Mouse (Mus musculus): ENCODE data around the gene Gnai1.
"Not testable (repeated sequence)": the region's sequence is repeated elsewhere in the genome, so short reads cannot be mapped to it uniquely, and the experiment has no call there.

Gnai1 gene

DNA sequence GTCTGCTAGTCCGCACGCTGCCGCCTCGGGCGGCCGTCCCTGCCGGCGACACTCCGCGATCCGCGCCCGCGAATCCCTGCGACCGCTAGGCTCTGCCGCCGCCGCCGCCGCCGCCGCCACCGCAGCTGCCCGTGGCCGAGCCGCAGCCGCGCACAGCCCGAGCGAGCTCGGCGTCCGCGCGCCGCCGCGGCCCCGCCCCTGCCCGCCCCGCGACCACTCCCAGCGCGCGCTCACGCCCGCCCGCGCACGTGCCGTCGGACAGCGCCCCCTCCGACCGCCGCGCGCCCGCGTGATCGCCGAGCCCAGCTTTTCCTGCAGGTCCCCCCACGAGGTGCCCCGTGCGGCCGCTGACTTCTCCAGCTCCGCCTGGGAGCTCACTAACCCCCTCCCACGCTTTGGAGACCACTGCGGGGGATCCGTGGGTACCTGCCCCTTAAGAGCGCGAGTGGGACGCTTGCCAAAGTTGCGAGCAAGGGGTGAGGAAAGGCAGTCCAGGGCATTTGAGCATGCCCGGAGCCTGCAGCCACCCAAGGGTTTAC, at the start of gene Gnai1:
Gene Gnai1 (minus strand): TSS at position 75 of the 539 bp plus-strand sequence.
- DNase-seq (ENCODE audit: low read depth, low spot score), result peak; percentile 49

DNA sequence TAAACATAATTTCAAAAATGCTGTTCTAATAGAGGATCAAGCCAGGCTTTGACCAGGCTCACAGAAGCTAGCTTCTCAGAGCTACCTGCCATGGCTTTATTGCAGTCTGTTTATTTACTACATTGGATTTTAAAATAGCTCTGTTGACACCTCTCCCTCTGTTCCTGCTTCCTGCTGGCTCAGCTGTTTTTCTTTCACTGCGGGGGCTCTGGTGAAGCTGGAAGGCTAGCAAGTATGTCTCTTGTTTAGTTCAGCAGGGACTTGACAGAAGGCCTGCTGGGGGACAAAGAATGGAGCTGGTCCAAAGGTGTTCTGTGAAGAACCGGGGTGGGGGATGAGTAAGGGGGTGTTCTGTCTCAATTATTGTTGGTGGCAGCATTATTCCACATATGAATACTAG, 7.7 kb upstream of the Gnai1 start:
- DNase-seq (ENCODE audit: low read depth, low spot score), result no peak

DNA sequence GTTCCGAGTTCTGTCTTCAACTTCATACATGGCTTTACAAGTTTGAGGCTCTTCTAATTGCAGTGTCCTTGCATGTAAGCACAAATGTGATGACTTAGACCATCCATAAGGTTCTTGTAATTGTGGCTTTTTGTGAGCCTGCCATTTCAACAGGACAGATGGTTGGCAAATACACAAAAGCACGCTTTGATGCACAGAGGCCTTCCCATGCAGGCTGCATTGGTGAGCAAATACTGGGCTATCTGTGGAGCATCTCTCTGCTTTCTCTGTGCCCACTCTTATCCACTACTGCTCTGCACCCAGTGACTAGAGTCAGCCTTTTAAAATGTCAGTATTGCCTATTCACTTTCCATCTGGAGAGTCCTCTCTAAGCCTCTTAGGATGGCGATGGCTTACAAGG, 5.3 kb upstream of the Gnai1 start:
- DNase-seq (ENCODE audit: low read depth, low spot score), result no peak

DNA sequence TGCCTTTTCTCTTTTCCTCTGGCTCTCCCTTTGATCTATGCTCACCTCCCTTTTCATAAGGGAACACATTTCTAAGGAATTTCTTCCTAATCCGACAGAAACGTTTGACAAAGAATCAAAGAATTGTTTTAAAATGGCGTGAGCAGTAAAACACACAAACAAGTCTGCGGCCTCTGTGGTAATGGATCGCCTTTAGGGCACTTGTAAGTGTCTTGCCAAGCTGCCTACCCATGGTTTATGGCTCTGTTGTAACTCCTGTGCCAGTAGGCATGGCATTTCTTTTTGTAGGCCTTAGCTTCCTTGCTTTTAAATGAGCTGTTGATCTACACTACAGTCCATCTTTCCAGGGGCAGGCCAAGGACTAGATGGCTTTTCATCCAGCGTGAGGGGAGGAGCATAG, 801 bp upstream of the Gnai1 start:
- DNase-seq (ENCODE audit: low read depth, low spot score), result no peak

DNA sequence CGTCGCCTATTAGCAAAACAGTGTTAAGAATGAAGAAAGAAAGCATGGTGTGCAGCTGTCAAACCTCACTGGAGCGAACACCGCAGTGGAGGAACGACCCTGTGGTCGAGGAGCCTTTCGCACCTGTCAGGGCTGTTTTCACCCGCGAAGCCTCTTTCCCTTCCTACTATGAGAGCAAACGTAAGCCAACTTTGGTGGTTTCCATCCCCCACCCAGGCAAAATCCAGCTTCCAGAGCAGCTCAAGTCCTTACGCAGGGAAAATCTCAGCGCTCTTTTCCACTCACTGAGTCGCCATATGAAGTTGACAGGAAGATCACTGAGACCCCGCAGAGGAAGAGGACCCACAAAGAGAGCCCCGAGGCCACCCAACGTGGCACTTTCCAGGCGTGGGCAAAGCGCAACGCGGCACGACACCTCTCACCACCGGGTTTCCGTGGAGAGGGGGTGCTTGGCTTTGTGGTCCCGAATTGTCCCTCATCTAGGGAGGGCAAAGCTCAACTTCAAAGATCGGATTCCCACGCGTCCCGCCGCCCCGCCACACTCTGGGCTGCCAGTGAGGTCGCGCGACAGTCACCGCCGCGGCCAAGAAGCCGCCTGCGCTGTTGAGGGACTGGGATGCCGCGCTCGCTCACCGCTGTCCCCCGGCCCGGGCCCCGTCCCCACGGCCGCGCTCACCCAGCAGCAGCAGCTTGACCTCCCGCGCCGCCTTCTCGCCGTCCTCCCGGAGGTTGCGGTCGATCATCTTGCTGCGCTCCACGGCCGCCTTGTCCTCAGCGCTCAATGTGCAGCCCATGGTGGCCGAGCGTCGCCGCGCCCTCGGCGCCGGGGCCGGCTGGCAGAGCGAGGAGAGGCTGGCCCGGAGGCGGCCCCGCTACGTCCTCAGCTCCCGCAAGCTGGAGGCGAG, 527 bp downstream of the Gnai1 start:
- peak; percentile 30 for DNase-seq (ENCODE audit: low read depth, low spot score)

DNA sequence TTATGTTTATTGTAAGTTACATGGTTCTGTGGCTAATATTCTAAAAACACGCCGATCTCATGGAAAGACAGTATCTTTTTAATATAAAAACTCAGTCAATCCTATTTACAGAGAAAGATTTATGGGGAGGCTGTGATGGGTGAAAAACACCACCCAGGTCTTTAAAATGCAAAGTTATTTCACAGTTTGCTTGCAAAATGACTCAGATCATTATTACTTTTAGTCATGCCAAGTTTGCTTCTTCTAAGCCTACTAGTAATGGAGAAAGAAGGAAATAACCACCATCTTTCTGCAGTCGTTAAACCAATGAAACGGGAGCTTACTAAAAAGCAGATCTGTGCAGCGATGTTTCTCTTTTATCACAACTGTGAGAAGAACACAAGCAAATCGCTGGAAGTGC, 1.4 kb downstream of the Gnai1 start:
- no peak for DNase-seq (ENCODE audit: low read depth, low spot score)

DNA sequence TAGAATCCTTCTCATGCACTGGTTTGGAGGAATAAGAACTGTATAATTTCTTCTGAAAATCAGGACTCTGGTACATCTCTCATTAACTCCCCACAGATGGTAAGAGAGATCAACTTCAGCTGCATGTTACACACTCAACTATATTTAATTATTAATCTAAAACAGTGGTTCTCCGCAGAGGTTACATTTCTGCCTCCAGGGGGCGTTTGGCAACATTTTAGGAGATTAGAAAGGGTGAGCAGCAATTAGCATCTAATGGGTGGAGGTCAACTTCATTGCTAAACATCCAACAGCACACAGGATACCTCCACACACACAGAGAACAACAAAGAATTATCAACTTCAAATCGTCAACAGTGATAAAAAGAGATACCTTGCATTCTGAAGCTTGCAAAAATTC, 2.0 kb downstream of the Gnai1 start:
- DNase-seq (ENCODE audit: low read depth, low spot score), result no peak

DNA sequence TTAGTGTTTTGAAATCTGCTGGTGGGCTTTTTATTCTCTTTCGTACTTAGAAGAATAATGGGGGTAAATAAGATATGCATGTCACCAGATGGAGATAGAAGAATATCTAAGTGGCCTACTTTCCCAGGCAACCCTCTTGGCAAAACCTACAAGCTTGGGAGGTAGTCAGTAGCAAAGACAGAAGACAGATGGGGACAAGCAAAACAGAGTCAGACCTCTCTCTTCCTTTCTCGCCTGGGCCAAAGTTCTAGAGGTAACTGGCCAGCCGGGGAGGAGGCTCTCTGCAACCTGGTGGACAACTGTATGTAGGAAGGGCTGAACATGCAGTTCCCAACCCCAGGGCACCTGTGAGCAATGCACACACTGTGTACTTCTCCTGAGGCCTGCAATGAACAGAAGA, 12.9 kb downstream of the Gnai1 start:
- no peak for DNase-seq (ENCODE audit: low read depth, low spot score)

DNA sequence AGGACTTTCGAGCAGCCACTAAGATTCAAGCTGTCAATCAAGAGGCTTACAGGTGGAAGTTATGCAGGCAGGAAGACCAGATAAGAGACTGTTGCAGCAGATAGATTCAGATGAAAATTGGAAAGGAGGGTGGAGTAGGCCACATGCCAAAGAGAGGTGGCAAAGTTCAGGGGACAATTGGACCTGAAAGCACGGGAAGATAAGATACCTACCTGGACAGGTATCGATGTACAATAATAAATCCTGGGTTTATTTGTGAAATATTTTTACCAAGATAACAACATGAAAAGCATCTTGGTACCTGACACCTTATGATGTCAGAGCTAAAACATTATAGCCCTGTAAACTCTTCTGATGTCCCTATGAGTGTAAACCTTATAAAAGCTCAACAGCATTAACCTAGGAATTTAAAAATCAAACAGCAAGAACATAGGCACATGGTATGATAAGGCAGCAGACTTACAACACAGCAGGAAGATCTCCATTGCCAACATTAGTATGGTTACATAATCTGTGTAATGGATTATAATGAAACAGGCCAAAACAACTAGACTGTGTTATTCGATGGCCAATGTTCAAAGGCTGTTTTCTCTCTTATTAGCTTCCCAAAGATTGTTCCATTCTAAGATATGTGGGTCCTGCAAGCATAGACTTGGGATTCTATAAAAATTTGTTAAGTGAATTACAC, 16.6 kb downstream of the Gnai1 start:
- no peak for DNase-seq (ENCODE audit: low read depth, low spot score)

DNA sequence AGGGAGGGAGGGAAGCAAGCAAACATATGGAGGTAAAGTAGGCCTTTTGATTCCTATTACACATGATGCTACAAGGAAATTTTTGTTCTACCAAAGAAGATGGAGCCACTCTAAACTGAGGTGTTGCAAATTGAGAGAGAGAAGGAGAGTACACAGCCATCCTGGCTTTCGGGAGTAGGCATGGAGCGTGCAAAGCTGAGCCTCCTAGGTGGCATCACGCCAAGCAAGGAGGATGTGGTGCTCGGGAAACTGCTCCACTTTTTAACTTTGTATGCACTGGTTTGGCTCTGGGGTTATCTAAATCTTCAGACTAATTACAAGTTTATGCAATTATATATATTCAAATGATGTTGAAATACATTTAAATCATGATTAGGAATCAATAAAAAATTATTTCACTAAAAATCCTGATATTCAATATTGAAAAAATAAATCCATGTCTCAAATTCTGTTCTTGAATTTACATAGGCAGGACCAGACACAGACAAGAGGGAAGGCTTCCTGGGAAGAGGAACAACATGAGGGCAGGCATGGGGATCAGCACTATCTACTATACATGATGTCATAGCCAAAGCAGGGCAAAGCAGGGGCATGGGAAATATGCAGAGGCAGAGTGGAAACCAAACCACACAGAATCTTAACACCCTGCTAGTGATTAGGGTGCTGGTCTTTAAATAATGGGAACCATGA, 17.2 kb downstream of the Gnai1 start:
- DNase-seq (ENCODE audit: low read depth, low spot score), result no peak

DNA sequence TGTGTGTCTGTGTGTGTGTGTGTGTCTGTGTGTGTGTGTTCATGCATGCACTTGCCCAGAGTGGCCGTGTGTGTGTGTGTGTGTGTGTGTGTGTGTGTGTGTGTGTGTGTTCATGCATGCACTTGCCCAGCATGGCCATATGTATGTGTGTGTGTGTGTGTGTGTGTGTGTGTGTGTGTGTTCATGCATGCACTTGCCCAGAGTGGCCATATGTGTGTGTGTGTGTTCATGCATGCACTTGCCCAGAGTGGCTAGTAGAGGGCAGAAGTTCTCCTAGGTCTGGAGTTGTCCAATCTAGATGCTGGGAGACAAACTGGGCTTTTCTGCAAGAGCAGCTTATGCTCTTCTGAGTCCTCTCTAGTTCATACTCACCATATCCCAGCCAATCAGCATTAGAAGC, 18.3 kb downstream of the Gnai1 start:
- DNase-seq (ENCODE audit: low read depth, low spot score), result not testable (repeated sequence)

DNA sequence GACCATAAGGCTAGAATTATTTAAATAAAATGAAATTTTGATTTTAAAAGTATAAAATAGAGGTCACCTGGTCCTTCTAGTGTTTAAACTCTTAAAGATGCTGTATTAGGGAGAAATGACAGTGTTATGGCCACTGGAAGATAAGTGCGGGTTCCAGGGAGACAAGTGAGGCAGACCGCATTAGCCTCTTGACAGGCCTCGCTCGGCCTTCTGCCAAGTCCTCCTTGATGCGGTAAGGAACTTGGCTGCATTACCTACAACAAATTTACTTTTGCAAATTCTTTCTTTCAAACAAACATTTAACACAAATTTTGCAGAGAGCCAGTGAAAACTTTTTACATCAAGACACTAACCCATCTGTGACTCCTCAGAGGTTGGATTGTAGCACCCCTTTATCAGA, 27.9 kb downstream of the Gnai1 start:
- no peak for DNase-seq (ENCODE audit: low read depth, low spot score)

DNA sequence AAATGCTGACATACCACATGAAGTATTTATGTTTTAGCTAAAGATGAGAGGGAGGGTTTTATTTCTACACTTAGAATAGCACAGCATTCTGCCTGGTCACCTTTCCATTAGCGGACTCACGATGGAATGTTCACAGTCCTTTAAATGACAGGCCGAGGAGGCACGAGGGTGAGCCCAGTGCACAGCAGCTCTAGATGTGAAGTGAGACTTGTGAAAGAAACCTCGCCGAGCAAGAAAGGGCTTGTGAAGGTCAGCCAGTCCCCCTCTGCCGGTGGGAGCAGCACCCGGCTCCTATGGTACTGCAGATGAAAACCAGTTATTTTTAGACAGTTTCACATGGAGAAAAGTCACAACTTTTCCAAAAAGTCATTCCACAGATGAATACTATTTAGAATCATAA, 29.4 kb downstream of the Gnai1 start:
- no peak for DNase-seq (ENCODE audit: low read depth, low spot score)

DNA sequence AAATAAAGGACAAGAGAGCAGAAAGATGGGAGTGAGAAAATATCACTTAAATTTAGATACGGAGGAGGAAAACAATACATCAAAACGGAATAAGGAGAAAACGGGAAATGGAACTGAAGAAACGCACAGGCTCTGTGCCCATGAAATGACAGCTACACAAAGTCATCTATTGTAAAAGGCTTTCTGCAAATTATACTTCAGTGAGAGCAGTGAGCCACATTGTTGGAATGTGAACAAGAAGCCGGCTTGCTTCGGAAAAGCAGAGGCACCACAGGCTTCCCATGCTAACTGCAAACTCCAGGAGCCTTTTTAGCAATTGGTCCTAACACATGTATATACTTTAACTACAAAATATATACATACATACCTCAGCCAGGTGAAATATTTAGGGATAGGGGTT, 34.0 kb downstream of the Gnai1 start:
- DNase-seq (ENCODE audit: low read depth, low spot score), result no peak

DNA sequence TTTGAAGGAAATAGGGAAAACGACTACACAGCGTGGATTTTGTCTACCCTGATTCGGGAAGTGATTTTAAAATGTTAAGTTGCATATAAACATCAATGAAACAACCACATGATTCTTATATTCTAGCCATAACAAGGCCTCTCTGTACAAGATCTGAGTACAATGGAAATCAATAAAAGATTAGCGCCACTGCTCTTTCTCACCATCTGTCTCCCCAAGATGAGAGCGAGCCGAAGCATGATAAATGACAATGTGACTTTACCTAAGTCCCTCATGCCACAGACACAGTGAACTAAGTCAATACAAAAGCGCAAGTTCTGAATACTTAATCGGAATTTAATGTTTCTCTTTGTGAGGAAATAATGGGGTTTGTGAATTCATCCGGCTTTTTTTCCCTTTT, 36.6 kb downstream of the Gnai1 start:
- no peak for DNase-seq (ENCODE audit: low read depth, low spot score)

DNA sequence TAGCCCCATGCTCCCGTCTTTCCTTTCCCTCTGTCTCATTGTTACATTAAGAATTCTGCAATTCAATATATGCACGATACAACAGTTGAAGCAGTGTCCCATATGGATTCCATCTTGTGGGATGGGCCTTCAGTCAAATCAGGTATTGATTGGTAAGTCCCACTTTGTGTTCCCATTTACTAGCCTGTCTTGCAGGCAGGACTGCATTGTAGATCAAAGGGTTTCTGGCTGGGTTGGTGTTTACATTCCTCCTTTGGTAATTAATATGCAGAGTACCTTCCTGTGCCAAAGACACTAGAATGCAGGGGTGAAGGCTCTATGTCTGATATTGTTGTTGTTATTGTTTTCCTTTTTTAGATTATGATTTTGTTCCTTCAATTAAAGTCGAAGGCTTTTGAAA, 38.5 kb downstream of the Gnai1 start:
- no peak for DNase-seq (ENCODE audit: low read depth, low spot score)

DNA sequence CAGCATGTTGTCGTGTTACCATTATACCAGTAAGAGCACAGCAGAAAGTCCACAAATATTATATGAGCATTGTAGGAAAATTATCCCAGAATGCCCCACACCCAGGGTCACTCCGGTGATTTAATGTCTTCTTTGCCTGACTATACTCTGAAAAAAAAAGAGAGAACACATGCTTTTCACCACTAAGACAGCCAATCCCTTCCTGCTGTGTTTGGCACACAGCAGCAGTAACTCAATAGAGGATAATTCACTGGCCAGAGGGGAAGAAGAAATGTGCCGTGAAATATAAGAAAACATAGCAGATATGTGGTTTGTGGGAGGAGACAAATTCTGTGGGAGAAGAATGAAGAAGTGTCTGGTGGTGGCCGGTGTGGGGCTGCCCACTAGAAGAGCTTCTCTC, 41.3 kb downstream of the Gnai1 start:
- no peak for DNase-seq (ENCODE audit: low read depth, low spot score)

DNA sequence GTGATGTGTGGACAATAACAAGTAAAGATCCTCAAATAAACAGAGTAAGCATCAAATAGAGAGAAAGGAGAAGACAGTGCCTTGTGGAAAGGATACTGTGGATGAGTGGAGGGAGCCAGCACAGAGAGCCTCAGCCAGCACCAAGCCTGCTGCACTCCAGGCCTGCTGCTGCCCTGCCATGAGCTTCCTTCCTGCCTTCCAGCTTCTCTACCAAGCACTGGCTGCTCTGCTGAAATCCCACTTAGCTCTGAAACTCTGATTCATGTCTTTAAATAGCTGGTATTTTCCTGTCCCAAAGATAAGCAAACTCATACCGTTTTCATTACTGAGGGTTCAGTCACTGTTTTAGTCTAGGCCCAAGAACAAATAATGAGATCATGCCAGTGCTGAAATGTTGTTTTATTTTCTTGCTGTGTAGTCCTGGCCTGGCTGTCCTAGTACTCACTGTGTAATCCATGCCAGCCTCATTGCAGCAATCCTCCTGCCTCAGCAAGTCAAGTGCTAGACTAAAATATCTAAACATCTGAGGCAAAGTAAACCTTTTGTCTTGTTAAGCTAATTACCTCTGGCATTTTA, 52.8 kb downstream of the Gnai1 start:
- no peak for DNase-seq (ENCODE audit: low read depth, low spot score)

DNA sequence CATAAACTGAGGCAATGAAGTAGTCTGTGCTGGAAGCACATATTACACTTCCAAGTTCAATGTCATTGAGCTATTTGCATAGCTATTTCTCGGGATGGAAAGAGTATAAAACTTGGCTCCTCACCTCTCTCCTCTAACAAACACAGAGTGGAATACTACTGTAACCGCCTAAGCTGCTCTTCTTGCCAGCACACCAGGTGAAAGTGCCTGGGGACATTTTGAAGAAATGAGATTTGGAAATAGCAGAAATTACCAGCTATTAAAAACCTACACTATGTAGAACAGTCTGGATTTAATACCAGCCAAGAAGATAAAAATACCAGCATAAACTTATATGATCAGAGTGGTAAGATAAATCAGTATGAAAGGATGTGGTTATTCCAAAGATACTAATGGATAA, 63.6 kb downstream of the Gnai1 start:
- no peak for DNase-seq (ENCODE audit: low read depth, low spot score)

DNA sequence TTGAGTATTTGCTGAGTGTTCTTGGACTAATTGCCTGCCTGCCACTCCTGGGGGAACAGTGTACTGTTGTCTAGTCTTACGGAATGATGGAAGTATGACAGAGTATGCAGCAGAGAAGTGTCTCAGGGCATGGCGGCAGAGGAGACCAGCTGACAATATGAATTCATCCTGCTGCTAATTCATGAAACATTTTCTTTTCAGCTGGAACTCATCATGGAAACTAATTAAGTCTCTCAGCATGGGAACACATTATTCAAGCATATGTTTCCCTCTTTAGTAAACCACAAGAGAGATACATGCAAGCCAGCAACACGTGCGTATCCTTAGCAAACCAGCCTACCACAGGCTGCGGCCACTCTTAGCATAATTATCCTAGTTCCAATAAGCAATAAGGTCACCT, 67.4 kb downstream of the Gnai1 start:
- DNase-seq (ENCODE audit: low read depth, low spot score), result no peak

DNA sequence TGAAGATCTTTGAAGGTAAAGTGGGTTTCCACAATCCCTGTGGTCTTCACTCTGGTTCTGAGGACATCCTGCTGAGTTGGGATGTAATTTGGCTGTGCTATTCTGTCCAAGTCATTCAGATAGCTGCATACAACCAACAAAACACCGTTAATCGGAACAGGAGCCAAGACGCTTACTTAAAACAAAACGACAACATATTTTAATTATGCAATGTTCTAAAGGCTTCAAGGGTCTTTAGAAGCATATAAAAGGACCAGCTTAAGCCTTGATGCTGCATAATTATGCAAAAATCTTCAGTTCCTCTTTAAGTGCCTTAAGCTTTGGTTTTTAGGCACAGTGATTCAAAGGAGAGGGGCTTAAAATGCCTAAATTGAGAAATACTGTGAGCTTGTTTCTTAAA, 70.6 kb downstream of the Gnai1 start:
- DNase-seq (ENCODE audit: low read depth, low spot score), result no peak

DNA sequence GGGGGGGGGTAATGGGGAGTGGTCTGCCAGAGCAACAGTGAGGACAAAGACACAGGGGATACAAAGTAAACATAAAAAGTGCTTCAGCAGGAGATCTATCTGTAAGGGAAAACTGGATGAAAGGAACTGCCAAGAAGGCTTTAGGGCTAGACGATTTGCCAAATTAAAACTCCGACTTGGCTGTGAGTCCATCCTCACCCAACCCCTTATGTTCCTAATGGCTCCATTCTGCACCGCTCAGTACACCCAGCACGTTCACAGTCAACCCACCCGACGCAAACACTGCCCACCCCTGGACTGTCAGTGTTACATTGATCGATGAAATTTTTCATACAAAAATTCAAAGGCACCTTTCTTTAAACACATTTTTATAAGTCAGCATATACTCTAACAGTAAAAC, 71.5 kb downstream of the Gnai1 start:
- no peak for DNase-seq (ENCODE audit: low read depth, low spot score)
